8 mouse cellular contexts compared by ENCODE assay signal in genomic region chr15:98055246-98055645, GRCm38 (mm10). TPM values are rescaled to one million over a fixed set of nuclear protein-coding genes. Genes with fewer than 3 reads are reported as not detected.
DNase-seq lines count a peak whose midpoint lies in the region; ATAC-seq and TF ChIP-seq lines count a peak whose summit lies in the region.

No protein-coding gene starts in this region.

- H3K4me1 ChIP-seq in lung, embryonic 14.5 days (ENCODE audit: insufficient read depth) = no peaks in the 10 kb centered on the region
- no peaks in the 10 kb centered on the region; the same call in 1 of the 2 replicates for H3K4me1 ChIP-seq in heart, embryonic 16.5 days (ENCODE audit: control insufficient read depth, insufficient read depth, low read length)

- TF ChIP-seq CTCF in lung, embryonic 14.5 days (IDR thresholded peaks at IDR 0.05; ENCODE audit: low read depth) = peak; percentile 77

- ATAC-seq in lung, embryonic 14.5 days (ENCODE audit: insufficient read depth) = peak; percentile 28; the same call in 1 of the 2 replicates
- ATAC-seq in heart, embryonic 16.5 days (replicated peaks; ENCODE audit: extremely low read depth, insufficient read depth, low FRiP score) = peak; percentile 55

- H3K27me3 ChIP-seq in lung, embryonic 14.5 days (ENCODE audit: insufficient read depth, low read length) = no peaks in the 10 kb centered on the region
- no peaks in the 10 kb centered on the region for H3K27me3 ChIP-seq in heart, embryonic 16.5 days (ENCODE audit: control insufficient read depth, insufficient read depth, low read length)

- H3K9me3 ChIP-seq in lung, embryonic 14.5 days (ENCODE audit: low read depth, low read length) = no peaks in the 10 kb centered on the region
- H3K9me3 ChIP-seq in heart, embryonic 16.5 days (replicated peaks; ENCODE audit: control insufficient read depth, low read length) = no peaks in the 10 kb centered on the region

- no peak overlapping the region for H3K27ac ChIP-seq in lung, embryonic 14.5 days (ENCODE audit: low read depth)
- no peak overlapping the region for H3K27ac ChIP-seq in heart, embryonic 16.5 days (ENCODE audit: low read length)

- peaks cover 69% of the 10 kb centered on the region for H3K36me3 ChIP-seq in lung, embryonic 14.5 days (ENCODE audit: insufficient read depth)
- H3K36me3 ChIP-seq in heart, embryonic 16.5 days (ENCODE audit: control insufficient read depth, insufficient read depth) = peaks cover 35% of the 10 kb centered on the region

- H3K4me2 ChIP-seq in lung, embryonic 14.5 days = no peak overlapping the region
- H3K4me2 ChIP-seq in heart, embryonic 16.5 days (ENCODE audit: low read depth, low read length) = no peak overlapping the region

- H3K4me3 ChIP-seq in lung, embryonic 14.5 days (ENCODE audit: low read depth, low read length) = no peak overlapping the region
- H3K4me3 ChIP-seq in heart, embryonic 16.5 days (ENCODE audit: low read length) = no peak overlapping the region

- no peak overlapping the region for H3K9ac ChIP-seq in lung, embryonic 14.5 days
- H3K9ac ChIP-seq in heart, embryonic 16.5 days (ENCODE audit: low read length) = no peak overlapping the region

- WGBS in lung, embryonic 14.5 days = 29% methylated on average over 5 of the region's 5 CpGs
- 23% methylated on average over 5 of the region's 5 CpGs for WGBS in heart, embryonic 16.5 days

- peak; percentile 34 for DNase-seq in adrenal gland, postnatal 14 days
- DNase-seq in adrenal gland, adult 18-20 months (ENCODE audit: low spot score in 2 of 2) = no peak
- peak; percentile 82 for DNase-seq in lung, embryonic 14.5 days
- DNase-seq in lung, postnatal 4 days = no peak
- DNase-seq in c-Kit-positive CD71-negative TER-119-negative erythroid progenitor cells, embryonic 14.5 days (ENCODE audit: low read depth) = peak; percentile 32
- peak; percentile 25 for DNase-seq in lung, postnatal 14 days
- DNase-seq in spleen, postnatal 36 days (ENCODE audit: low spot score in 2 of 2) = no peak

RNA-seq across cellular contexts. Expression of gene Pfkm, which starts 37.1 kb away (rescaled TPM):
- 66.1 and 72.0 TPM in 2 replicates for total RNA-seq in adrenal gland, postnatal 14 days (2021)
- total RNA-seq in adrenal gland, adult 18-20 months (2021) = 10 to 100 TPM; 71.0 to 86.3 TPM
- 25.3 and 26.2 TPM in 2 replicates for polyA plus RNA-seq in lung, embryonic 14.5 days (2014; fragmentation: Nextera tagmentation; extraction: Ambion mirVana)
- polyA plus RNA-seq in heart, embryonic 16.5 days (2015; fragmentation: Nextera tagmentation; extraction: Ambion mirVana) = 145 and 157 TPM in 2 replicates

RNA-seq across cellular contexts. Expression of gene Senp1, which starts 38.3 kb away (rescaled TPM):
- 17.6 and 21.1 TPM in 2 replicates for total RNA-seq in adrenal gland, postnatal 14 days (2021)
- total RNA-seq in adrenal gland, adult 18-20 months (2021) = 10 to 100 TPM; 16.3 to 16.9 TPM
- 37.8 and 38.0 TPM in 2 replicates for polyA plus RNA-seq in lung, embryonic 14.5 days (2014; fragmentation: Nextera tagmentation; extraction: Ambion mirVana)
- 17.8 and 17.9 TPM in 2 replicates for polyA plus RNA-seq in heart, embryonic 16.5 days (2015; fragmentation: Nextera tagmentation; extraction: Ambion mirVana)

RNA-seq across cellular contexts. Expression of gene Col2a1, which starts 50.8 kb away (rescaled TPM):
- 0.23 TPM in 1 of 2 replicates, not detected in the other for total RNA-seq in adrenal gland, postnatal 14 days (2021)
- total RNA-seq in adrenal gland, adult 18-20 months (2021) = not detected
- polyA plus RNA-seq in lung, embryonic 14.5 days (2014; fragmentation: Nextera tagmentation; extraction: Ambion mirVana) = 29.3 and 33.3 TPM in 2 replicates
- 7.8 and 11.8 TPM in 2 replicates for polyA plus RNA-seq in heart, embryonic 16.5 days (2015; fragmentation: Nextera tagmentation; extraction: Ambion mirVana)

Comparison
In these comparisons a context has a peak if more than half of its experiments do, and no peak if none do; other contexts are left out.
1. DNase-seq: peak in adrenal gland, postnatal 14 days (single experiment), lung, embryonic 14.5 days (single experiment), c-Kit-positive CD71-negative TER-119-negative erythroid progenitor cells, embryonic 14.5 days (single experiment) and lung, postnatal 14 days (single experiment); none in adrenal gland, adult 18-20 months (0 of 2), lung, postnatal 4 days (0 of 2) and spleen, postnatal 36 days (0 of 2).